Mouse (Mus musculus) heart, postnatal 0 days (tissue): Measurements from ENCODE around the gene Nt5c.

Experiments used
- CTCF ChIP-seq: IDR thresholded peaks from 2 replicates; pipeline ENCODE4 v1.5.1; 2016; ENCODE audit warnings: antibody characterized with exemption, control low read depth, low read depth
- EP300 ChIP-seq: IDR thresholded peaks from 2 replicates; pipeline ENCODE4 v1.6.1; 2016; ENCODE audit warnings: antibody characterized with exemption, low read depth

DNA sequence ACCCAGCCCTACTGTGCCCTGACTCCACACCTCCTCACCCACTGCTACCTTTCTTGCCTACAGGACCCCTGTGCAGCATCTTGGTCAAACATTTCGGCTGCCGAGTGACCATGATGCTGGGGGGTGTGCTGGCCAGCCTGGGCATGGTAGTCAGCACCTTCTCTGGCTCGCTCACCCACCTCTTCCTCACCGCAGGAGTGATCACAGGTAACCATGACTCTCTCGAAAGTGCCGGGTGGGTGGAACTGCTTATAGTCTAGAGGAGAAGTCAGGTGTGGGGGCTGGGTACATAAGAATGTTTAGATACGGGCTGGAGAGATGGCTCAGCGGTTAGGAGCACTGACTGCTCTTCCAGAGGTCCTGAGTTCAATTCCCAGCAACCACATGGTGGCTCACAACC, 26.8 kb downstream of the Nt5c start:
- no peak for TF ChIP-seq CTCF
- TF ChIP-seq EP300 = no peak
